Mouse (Mus musculus): ENCODE measurements at regions not wholly inside any gene's neighbourhood (a gene's known extent, or its start where the extent isn't known, plus 50 kb on each side); places are given as distances from the start of the nearest gene placed in this dataset.

DNA sequence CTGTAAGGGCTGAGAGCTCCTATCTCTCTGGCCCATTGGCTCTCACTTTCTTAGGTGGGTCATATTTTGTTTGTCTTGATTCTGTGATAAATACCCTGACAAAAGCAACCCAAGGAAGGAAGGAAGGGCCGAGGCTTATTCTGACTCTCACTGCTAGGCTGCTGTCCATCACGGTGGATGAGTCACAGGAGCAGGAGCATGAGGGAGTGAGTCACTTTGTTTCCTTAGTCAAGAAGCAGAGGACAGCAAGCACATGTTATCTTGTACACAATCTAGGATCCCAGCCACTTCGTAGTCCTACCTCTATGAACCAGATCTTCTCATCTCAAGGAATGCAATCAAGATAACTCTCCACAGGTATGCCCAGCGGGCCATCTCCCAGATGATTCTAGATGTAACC, 69.9 kb downstream of the Atp6v1g3 start:
- DNase-seq (ENCODE audit: low spot score), result no peak

DNA sequence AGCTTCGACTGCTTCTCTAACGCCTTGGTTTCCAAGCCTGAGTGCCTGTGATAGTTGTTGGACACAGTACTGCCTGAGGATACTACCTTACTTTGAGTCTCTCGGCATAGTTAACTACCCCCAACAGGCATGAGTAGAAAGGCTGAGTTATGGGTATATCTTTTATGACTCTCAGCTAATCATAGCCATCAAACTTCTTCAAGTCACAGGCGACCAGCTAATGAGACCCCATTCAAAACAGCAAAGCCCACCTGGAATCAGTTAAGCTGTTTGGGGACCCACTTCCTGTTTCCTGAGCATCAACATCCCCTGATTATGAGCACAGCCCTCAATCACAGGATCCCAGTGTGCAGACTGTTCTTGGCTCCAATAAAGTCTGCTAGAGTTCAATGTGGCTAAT, 71.4 kb downstream of the Atp6v1g3 start:
- no peak for DNase-seq (ENCODE audit: low spot score)

DNA sequence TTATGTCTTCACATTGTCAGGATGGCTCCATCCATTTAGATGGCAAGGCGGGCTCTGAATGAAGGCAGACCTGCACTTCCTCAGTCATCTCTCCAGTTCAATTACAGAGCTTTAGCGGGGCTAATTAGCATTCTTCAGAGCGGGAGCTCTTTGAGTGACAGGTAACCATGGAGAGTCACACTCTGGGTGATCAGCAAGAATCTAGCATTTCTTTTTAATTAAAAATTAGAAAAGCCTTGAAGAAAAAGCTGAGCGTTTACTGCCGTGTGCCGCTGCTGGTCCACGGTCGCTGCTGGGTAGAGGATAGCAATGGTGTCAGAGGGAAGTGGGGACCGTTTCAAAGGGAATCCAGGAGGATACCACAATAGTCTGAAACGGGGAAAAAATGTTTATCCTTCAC, 72.5 kb downstream of the Atp6v1g3 start:
- DNase-seq (ENCODE audit: low spot score), result no peak

DNA sequence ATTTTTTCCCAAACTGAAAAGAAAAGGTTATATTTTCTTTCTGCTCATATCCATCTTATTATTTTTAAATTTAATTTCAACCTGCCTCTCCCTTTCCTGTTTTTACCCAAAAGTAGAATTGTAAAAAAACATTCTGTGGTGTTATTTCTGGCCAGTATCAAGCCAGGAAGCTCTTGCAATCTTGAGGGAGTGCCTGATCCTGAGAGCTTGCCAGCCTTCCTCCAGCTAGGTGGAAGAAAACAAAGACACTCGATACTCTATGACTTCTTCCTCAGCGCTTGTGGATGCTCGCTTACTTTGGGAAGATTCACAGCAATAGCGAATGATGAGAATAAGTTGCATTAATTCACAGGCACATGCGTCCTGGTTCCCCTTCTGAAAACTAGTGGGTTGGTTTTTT, 73.4 kb downstream of the Atp6v1g3 start:
- DNase-seq (ENCODE audit: low spot score), result no peak

GRCm38 (mm10) chr1:138348447-138348846, 74.9 kb downstream of the Atp6v1g3 start:
- DNase-seq (ENCODE audit: low spot score), result no peak

- no peak for DNase-seq (ENCODE audit: low spot score)
These were observed 75.6 kb downstream of the Atp6v1g3 start for GRCm38 (mm10) chr1:138349099-138349498.

DNA sequence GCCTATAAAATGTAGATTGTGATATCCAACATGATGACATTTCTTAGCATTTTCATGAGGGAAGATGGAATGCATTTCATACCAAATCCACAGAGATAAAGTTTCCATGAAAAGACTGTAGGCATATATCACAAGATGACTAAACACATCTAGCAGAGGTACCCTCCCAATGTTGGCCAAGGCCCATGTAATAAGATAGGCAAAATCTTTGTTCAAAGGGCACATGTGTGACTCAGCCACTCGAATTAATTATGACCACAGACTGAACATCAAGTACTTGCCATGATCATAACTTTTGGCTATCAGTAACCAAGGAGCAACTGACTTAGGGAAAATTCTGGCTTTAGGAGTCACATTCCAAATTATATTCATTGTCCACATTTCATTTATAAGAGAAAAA, 82.9 kb downstream of the Atp6v1g3 start:
- no peak for DNase-seq (ENCODE audit: low spot score)

DNA sequence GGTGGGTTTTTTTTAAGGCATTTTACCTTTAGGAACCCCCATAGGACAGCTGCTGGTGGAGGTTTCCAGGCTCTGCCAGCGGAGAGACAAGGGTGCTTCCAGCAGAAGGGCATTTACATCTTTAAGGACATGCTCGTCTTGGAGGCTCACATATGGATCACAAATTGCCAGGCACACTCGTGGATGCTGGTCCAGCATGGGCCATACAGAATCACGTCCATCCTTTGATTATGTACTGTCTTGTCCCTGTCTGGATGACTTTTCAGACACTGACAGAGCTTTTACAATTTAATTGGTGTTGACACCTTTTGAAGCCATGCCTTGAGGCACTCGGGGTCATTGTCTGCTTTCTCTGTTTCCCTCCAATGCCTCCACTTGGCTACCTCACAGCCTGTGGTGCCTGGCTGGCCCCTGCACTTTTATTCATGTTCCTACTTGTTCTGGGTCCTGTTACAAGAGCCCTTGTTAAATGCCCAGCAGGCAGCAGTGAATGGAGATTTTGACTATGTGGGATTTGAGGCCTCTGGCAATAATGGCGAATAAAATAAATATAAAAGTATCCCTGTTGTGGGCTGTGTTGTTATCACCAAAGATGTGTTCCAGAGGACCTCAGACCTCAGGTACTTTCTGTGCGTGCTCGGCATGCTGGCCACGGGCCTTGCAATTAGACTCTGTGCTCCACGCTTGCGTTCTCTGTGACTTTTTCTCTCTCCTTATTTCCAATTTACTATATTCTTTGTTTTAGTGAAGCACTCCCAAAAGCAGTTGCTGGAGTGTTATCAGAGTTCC, 89.3 kb downstream of the Atp6v1g3 start:
- no peak for DNase-seq (ENCODE audit: low spot score)

GRCm38 (mm10) chr1:138369953-138370482, 96.5 kb downstream of the Atp6v1g3 start:
- no peak for DNase-seq (ENCODE audit: low spot score)

- no peak for DNase-seq (ENCODE audit: low spot score)
These were observed 97.9 kb downstream of the Atp6v1g3 start for GRCm38 (mm10) chr1:138371474-138371873.

GRCm38 (mm10) chr1:138384146-138384545, 110.6 kb downstream of the Atp6v1g3 start:
- no peak for DNase-seq (ENCODE audit: low spot score)

- no peak for DNase-seq (ENCODE audit: low spot score)
These were observed 111.8 kb downstream of the Atp6v1g3 start for GRCm38 (mm10) chr1:138385156-138385841.

- no peak for DNase-seq (ENCODE audit: low spot score)
These were observed 112.5 kb downstream of the Atp6v1g3 start for GRCm38 (mm10) chr1:138386001-138386400.

GRCm38 (mm10) chr1:138388634-138389033, 115.1 kb downstream of the Atp6v1g3 start:
- DNase-seq (ENCODE audit: low spot score), result peak; percentile 13

GRCm38 (mm10) chr1:138389676-138390075, 116.1 kb downstream of the Atp6v1g3 start:
- no peak for DNase-seq (ENCODE audit: low spot score)

- DNase-seq (ENCODE audit: low spot score), result no peak
These were observed 145.1 kb downstream of the Atp6v1g3 start for GRCm38 (mm10) chr1:138418610-138419009.

DNA sequence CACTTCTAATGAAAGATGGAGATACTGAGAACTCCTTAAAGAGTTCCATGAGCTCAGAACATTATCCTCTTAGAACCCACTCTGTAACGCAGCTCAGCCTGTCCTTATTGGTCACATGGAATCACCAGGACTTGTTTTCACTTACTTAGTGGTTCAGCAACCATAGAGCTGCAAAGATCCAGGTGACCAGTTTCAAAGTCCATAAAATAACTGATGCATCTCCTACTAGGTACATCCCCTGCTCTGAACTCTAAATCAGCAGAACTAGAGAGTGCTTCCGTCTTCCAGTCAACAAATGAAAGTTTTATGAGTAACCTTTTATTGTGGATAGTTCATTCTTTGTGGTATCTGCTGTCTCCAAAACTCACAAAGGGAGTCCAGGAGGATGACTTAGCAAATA, 153.9 kb downstream of the Atp6v1g3 start:
- no peak for DNase-seq (ENCODE audit: low spot score)

Data from layer of hippocampus, adult 11-12 months (tissue).